Mouse (Mus musculus) 416B (cell line): ENCODE measurements around the gene Stpg1.

Source experiments
- DNase-seq: peaks from one replicate; pipeline ENCODE4 v3.0.0; 2011; ENCODE audit warnings: low read depth

The Stpg1 gene

GRCm38 (mm10) chr4:135494521-135495396 is at the start of gene Stpg1, which contains the start of gene Nipal3:
TSS of gene Stpg1 (plus strand) at chr4:135494790.
TSS of gene Nipal3 (minus strand) at chr4:135495038.
- DNase-seq, result peak; percentile 95

- DNase-seq, result no peak
Observed at GRCm38 (mm10) chr4:135451360-135452015, 43.1 kb upstream of the Stpg1 start.

- no peak for DNase-seq
Observed at GRCm38 (mm10) chr4:135453164-135453563, 41.4 kb upstream of the Stpg1 start.

DNA sequence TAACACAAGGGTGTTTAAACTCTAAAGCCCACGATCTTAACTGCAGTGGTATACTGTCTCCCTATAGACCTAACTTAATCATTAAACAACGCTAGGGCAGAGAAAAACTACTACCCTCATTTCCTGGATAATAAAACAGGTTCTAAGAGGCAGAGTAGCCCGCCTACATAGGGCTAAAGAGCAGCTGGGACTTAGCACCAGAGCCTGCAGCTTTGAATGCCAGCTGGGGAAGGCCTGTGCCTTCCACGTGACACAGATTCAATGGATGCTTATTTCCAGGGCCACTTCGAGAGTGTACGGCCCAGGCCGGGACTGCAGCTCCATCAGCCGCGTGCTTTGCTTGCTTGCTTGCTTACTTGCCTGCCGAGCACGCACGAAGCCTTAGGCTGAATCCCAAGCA is 41.0 kb upstream of the Stpg1 start:
- DNase-seq, result no peak

DNA sequence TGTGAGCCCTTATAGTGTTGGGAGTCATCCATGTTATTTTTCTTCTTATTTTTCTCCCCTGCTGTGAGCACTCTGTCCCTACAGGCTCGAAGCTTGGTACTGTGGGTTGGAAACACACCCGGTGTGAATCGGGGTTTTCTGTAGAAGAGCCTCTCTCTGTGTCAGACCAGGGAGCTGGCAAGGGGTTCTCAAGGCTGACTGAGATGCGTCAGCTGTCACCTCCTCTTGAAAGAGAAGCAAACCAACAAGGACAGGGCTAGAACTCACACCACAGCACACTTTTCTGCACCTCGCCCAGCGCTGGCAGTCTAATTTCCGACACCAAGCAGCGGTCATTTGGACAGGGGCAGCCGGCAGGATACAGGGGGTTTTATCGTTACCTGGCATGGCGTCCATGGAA is 31.2 kb upstream of the Stpg1 start:
- no peak for DNase-seq

DNA sequence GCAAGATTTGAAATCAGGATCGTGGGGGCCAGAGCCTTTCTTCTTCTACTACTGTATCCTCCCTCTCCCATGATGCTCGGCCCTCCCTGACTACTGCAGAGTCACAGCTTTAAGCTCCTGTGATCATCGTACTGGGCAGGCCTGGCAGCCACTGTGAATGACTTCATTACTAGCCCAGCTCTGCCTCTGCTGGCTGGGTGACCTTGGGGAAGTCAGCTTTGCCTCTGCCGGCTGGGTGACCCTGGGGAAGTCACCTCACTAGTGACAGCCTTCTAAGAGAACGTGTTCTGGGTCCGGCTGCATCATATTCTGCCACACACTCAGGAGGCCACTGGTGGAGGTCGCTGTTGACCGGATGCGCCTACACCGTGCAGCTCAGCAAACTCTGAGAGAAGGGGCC is 16.7 kb upstream of the Stpg1 start:
- DNase-seq, result no peak

- DNase-seq, result no peak
Observed at GRCm38 (mm10) chr4:135480370-135480769, 14.2 kb upstream of the Stpg1 start.

GRCm38 (mm10) chr4:135485086-135485485 is 9.5 kb upstream of the Stpg1 start:
- DNase-seq, result no peak

GRCm38 (mm10) chr4:135486352-135486751 is 8.2 kb upstream of the Stpg1 start:
- DNase-seq, result no peak

GRCm38 (mm10) chr4:135489256-135489655 is 5.3 kb upstream of the Stpg1 start:
- no peak for DNase-seq

- peak; percentile 75 for DNase-seq
Observed at GRCm38 (mm10) chr4:135493271-135493670, 1.3 kb upstream of the Stpg1 start.

DNA sequence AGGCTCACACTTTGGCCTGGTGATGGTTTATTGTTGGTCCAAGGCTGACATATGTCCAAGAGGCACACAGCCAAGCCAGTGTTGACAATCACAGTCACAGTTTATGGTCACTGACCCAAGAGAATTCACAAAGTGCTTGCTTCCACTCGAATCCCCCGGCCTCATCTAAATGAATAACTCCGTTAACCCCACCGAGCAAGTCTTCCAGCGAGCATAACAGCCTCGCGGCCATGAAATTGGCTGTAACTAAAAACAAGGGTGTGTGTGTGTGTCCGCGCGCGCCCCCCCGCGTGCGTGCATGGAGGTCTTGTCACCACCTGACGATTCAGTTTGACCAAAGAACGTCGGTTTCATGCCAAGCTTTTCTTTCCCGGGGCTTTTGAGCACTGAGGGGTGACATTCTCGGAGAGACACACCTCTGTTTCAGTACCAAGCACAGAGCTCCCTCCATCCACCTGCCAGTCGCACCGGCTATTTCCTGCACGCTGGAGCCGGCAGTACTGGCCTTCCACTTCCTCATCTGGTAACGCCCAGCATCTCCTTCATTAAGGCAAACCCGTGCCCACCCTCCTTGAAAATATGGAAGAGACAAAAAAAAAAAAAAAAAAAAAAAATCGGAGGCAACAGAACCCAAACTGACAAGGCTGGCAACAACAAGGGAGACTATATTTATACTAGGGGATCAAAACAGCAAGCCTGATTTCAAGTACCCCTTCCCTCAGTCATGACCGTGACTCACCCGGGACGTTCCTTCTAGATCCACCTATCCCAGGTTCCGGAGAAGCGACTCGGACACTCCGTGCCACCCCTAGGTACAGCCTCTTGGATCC is 684 bp upstream of the Stpg1 start:
- peak; percentile 80 for DNase-seq

GRCm38 (mm10) chr4:135495397-135495791 is 804 bp downstream of the Stpg1 start:
- no peak for DNase-seq

- no peak for DNase-seq
Observed at GRCm38 (mm10) chr4:135495810-135496209, 1.2 kb downstream of the Stpg1 start.

GRCm38 (mm10) chr4:135498136-135498535 is 3.5 kb downstream of the Stpg1 start:
- no peak for DNase-seq

- DNase-seq, result no peak
Observed at GRCm38 (mm10) chr4:135499831-135500230, 5.2 kb downstream of the Stpg1 start.

DNA sequence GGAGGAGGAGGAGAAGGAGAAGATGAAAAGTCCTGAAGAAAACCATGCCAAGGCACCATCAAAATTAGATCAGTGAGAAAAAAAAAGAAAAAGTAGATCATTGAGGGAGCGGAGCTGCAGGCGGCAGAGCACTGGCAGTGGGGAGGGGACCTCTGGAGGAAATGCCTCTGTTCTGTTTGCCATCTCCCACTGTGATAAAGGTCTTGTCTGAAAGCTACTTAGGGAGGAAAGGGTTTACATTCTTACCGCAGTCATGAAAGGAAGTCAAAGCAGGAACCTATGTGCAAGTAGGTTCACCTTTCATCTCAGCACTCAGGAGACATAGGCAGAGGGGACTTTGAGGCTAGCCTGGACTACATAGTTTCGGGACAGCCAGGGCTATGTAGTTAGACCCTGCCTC is 7.0 kb downstream of the Stpg1 start:
- peak; percentile 27 for DNase-seq

DNA sequence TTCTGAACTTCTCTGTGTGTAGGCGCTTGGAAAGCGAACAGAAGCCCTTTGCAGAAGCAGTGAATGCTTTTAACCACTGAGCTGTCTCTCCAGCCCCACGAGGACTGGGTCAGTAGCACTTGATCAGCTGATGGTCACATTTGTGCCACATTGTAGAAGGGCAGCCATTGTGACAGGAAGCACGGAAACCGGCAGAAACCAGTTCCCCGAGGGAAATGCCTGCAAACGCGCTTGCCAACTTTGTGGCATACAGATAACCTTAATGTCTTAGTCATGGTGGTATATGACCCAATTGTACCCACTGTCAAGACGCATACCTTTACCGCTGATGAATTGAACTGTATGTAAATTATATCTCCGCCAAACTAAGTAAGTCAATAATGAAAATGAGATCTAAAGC is 11.2 kb downstream of the Stpg1 start:
- DNase-seq, result peak; percentile 91

DNA sequence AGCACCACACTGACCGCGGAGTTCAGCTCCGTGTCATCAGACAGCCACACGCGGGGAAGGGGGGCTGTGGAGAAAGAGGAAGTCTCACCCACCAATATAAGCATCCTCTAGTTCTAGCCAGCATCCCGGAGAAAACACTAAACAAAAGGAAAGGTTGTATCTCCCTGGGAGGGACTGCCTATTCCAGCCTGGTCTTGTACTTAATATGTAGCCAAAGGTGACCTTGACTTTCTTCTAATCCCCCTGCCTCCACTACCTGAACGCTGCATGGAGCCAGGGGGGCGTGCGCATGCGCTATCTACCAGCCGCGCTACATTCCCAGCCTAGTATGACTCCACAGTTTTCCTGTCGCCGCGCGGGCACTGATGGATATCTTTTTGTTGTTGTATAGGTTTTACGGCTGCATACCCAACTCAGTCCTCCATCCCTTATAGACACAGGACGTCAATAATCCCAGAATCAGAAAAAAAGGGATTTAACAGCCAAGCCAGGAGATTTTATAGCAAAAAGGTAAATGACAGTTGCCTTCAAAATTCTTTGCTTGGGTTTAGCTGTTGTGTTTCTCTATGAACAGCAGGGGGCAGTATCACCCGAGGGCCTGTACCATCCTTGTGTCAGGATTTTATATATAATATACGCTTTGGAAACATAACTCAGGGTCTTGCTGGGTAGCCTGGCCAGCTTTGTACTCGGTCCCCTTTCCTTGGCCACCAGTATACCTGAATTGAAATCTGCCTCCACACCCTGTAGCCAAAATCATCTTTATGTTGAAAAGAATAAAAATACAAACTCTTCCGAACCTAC is 13.2 kb downstream of the Stpg1 start:
- DNase-seq, result peak; percentile 81

DNA sequence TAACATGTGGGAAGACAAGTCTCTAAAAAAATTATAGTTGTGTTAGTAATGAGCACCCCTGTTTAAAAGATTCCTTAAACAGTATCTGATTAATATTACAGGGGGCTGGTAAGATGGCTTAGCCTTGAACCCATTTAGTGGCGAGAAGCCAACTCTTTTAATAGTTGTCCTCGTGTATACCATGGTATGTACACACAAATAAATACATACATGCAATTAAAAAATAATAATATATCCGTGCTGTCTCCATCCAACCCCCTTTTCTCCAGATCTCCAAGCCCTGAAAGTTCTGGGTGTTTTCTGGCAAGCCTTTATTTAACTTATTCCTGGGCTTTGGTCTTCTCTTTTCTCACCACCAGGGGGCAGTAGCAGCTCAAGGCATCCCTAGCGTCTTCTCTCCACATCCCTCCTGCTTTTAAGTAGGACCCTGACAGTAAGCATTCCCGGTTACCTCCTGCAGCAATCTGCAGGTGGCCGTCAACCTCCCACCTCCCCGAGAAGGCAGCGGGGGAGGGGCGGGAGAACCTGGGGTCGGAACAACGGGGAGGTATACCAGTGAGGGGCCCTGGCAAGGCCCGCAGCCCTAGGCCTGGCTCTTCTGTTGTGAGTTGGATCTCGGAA is 13.9 kb downstream of the Stpg1 start:
- DNase-seq, result peak; percentile 81

DNA sequence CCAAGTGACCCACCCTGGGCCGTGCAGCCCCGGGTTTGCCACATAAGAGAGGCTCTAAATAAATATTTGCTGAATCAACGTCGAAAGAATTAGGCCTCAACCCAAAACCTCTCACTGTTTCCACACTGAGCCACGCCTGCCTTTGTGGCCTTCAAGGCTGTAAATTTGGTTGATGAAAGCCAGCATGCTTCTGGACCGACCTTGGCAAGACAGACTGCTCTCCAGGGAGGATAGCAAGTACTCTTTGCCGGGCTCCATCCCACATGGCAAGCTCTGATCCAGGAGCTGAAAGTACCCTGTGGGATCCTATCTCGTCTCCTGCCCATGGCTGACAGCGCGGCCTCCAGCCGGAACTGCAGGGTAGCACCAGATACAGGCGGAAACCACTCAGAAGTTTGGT is 14.9 kb downstream of the Stpg1 start:
- no peak for DNase-seq
